Mouse (Mus musculus): Measurements from ENCODE around the gene Gpr137. TPM values are rescaled to one million over a fixed set of nuclear protein-coding genes. Genes with fewer than 3 reads are reported as not detected.

Gene Gpr137
- total RNA-seq, 2 experiments from 2014 or later, result 103 to 106 TPM

- DNase-seq (ENCODE audit: extremely low spot score in 1 of 2, low spot score in 1 of 2), result no peak
Measured at GRCm38 (mm10) chr19:6947742-6948141, 5.5 kb upstream of the Gpr137 start.

GRCm38 (mm10) chr19:6943709-6944108 is 1.4 kb upstream of the Gpr137 start:
- no peak for DNase-seq (ENCODE audit: extremely low spot score in 1 of 2, low spot score in 1 of 2)

GRCm38 (mm10) chr19:6942764-6943163 is 484 bp upstream of the Gpr137 start:
- no peak for DNase-seq (ENCODE audit: extremely low spot score in 1 of 2, low spot score in 1 of 2)

GRCm38 (mm10) chr19:6941372-6942248 is 670 bp downstream of the Gpr137 start, which contains the start of gene Bad:
Gene Bad, plus strand, starts transcription at chr19:6941861.
- peak; percentile 95 to 98 for DNase-seq (ENCODE audit: extremely low spot score in 1 of 2, low spot score in 1 of 2)

GRCm38 (mm10) chr19:6940396-6941351 is 1.6 kb downstream of the Gpr137 start:
- no peak for DNase-seq (ENCODE audit: extremely low spot score in 1 of 2, low spot score in 1 of 2)

- no peak for DNase-seq (ENCODE audit: extremely low spot score in 1 of 2, low spot score in 1 of 2)
Measured at GRCm38 (mm10) chr19:6939106-6940002, 2.9 kb downstream of the Gpr137 start.

- no peak for DNase-seq (ENCODE audit: extremely low spot score in 1 of 2, low spot score in 1 of 2)
Measured at GRCm38 (mm10) chr19:6937541-6938465, 4.5 kb downstream of the Gpr137 start.

GRCm38 (mm10) chr19:6936299-6936698 is 6.0 kb downstream of the Gpr137 start:
- DNase-seq (ENCODE audit: extremely low spot score in 1 of 2, low spot score in 1 of 2), result no peak

GRCm38 (mm10) chr19:6934195-6934977 is 7.9 kb downstream of the Gpr137 start, which contains the start of gene Kcnk4:
Gene Kcnk4, minus strand, starts transcription at chr19:6934515.
- no peak for DNase-seq (ENCODE audit: extremely low spot score in 1 of 2, low spot score in 1 of 2)

- no peak for DNase-seq (ENCODE audit: extremely low spot score in 1 of 2, low spot score in 1 of 2)
Measured at GRCm38 (mm10) chr19:6933436-6934194, 8.7 kb downstream of the Gpr137 start.

- no peak for DNase-seq (ENCODE audit: extremely low spot score in 1 of 2, low spot score in 1 of 2)
Measured at GRCm38 (mm10) chr19:6933102-6933435, 9.2 kb downstream of the Gpr137 start.

GRCm38 (mm10) chr19:6932018-6932417 is 10.3 kb downstream of the Gpr137 start:
- no peak for DNase-seq (ENCODE audit: extremely low spot score in 1 of 2, low spot score in 1 of 2)

- DNase-seq (ENCODE audit: extremely low spot score in 1 of 2, low spot score in 1 of 2), result no peak
Measured at GRCm38 (mm10) chr19:6931002-6931401, 11.3 kb downstream of the Gpr137 start.

GRCm38 (mm10) chr19:6928080-6928479 is 14.2 kb downstream of the Gpr137 start:
- DNase-seq (ENCODE audit: extremely low spot score in 1 of 2, low spot score in 1 of 2), result no peak

GRCm38 (mm10) chr19:6926559-6927255 is 15.6 kb downstream of the Gpr137 start:
- DNase-seq (ENCODE audit: extremely low spot score in 1 of 2, low spot score in 1 of 2), result no peak

- no peak for DNase-seq (ENCODE audit: extremely low spot score in 1 of 2, low spot score in 1 of 2)
Measured at GRCm38 (mm10) chr19:6925611-6926329, 16.5 kb downstream of the Gpr137 start.

GRCm38 (mm10) chr19:6925307-6925573 is 17.0 kb downstream of the Gpr137 start, which contains the start of gene Catsperz:
Gene Catsperz, minus strand, starts transcription at chr19:6925380.
- DNase-seq (ENCODE audit: extremely low spot score in 1 of 2, low spot score in 1 of 2), result no peak
